Mouse (Mus musculus): ENCODE results near the gene Gm4884.
"Not testable (repeated sequence)": the region's sequence is repeated elsewhere in the genome, so short reads cannot be mapped to it uniquely, and the experiment has no call there.

Gm4884 gene

DNA sequence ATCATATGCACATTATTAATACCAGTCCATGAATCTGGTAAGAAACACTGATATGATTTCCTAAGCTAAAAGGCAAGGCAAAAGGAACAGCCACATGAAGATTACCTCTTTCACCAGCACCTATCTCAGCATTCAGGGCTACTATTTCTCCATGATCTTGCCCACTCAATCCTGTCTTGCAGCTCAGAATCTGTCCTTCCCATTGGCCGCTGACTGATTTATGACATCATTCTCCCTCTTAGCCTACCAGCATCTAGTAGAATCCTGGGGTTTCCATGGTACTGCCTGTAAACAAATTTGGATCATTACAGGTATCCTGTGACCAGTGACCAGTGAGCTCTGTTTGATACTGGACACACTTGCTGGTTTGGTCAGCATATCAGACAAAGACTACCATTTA, at the start of gene Gm4884:
Gene Gm4884, plus strand, starts transcription at position 301 of the 400 bp plus-strand sequence.
- not testable (repeated sequence) for DNase-seq (ENCODE audit: low spot score)

DNA sequence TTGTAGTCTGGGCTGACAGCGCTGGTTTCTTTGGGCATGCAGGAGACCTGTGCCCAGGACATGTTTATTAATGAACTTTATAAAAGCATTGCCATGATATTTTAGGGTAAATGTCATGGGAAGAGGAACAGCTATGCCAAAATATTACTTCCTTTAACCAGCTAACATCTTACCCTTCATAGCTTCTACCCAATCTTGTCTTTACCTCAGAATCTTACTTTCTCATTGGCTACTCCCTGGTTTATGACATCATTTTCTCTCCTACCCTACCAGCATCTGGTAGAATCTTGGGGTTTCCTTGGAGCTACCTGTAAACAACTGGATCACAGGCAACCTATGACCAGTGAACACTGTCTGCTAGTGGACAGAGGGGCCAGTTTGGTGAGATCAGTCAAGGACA, 45.3 kb upstream of the Gm4884 start, which contains the start of gene 4930433I11Rik:
Gene 4930433I11Rik, plus strand, starts transcription at position 301 of the 400 bp plus-strand sequence.
- no peak for DNase-seq (ENCODE audit: low spot score)

GRCm38 (mm10) chr7:41044058-41044457, 11.5 kb downstream of the Gm4884 start:
- DNase-seq (ENCODE audit: low spot score), result not testable (repeated sequence)
